Mouse (Mus musculus) thymus, postnatal 25 days (tissue): ENCODE data around the gene Kif3c.

Experiments
- DNase-seq: peaks from one replicate; pipeline ENCODE4 v3.0.0; 2022

Kif3c gene

GRCm38 (mm10) chr12:3425375-3426341 lies 60.7 kb downstream of the Kif3c start:
- DNase-seq = peak; percentile 34

- DNase-seq = peak; percentile 98
Measured at GRCm38 (mm10) chr12:3426530-3427034, 61.6 kb downstream of the Kif3c start, which contains the start of gene Asxl2. Gene Asxl2 (plus strand): TSS chr12:3426857.

GRCm38 (mm10) chr12:3427067-3427889 lies 62.3 kb downstream of the Kif3c start:
- peak; percentile 82 for DNase-seq

GRCm38 (mm10) chr12:3427891-3428775 lies 63.2 kb downstream of the Kif3c start:
- no peak for DNase-seq

GRCm38 (mm10) chr12:3429681-3430442 lies 64.9 kb downstream of the Kif3c start:
- no peak for DNase-seq

- DNase-seq = no peak
Measured at GRCm38 (mm10) chr12:3430443-3430753, 65.5 kb downstream of the Kif3c start.

GRCm38 (mm10) chr12:3430985-3431384 lies 66.1 kb downstream of the Kif3c start:
- DNase-seq = no peak

GRCm38 (mm10) chr12:3433736-3434135 lies 68.8 kb downstream of the Kif3c start:
- no peak for DNase-seq

GRCm38 (mm10) chr12:3436446-3436845 lies 71.5 kb downstream of the Kif3c start:
- no peak for DNase-seq

GRCm38 (mm10) chr12:3437815-3438214 lies 72.9 kb downstream of the Kif3c start:
- DNase-seq = no peak

- no peak for DNase-seq
Measured at GRCm38 (mm10) chr12:3440916-3441315, 76.0 kb downstream of the Kif3c start.

GRCm38 (mm10) chr12:3441361-3441760 lies 76.4 kb downstream of the Kif3c start:
- DNase-seq = no peak

- no peak for DNase-seq
Measured at GRCm38 (mm10) chr12:3453554-3453953, 88.6 kb downstream of the Kif3c start.
